Mouse (Mus musculus) cortical plate, adult 2 months (tissue): ENCODE data around the gene Alb. TPM values are rescaled to one million over a fixed set of nuclear protein-coding genes. Genes with fewer than 3 reads are reported as not detected.

ENCODE experiments used
- H3K27ac ChIP-seq: fragments of 200-500 bp; 2 replicates; pipeline ENCODE4 v1.5.1; 2012; ENCODE audit warnings: low read length, control low read depth, inconsistent platforms; ENCODE audit not compliant: insufficient read depth
- H3K4me1 ChIP-seq: fragments of 200-500 bp; 2 replicates; pipeline ENCODE4 v1.6.1; 2011; ENCODE audit warnings: low read length; ENCODE audit not compliant: control insufficient read depth, insufficient read depth
- H3K4me3 ChIP-seq: fragments of 200-500 bp; 2 replicates; pipeline ENCODE4 v1.5.1; 2011; ENCODE audit warnings: mild to moderate bottlenecking, low read length, control low read depth; ENCODE audit not compliant: insufficient read depth
- CTCF ChIP-seq: fragments of 200-500 bp; IDR thresholded peaks from 2 replicates; pipeline ENCODE4 v1.5.1; 2011; ENCODE audit warnings: mild to moderate bottlenecking, control low read depth, low read length; ENCODE audit not compliant: insufficient read depth; ENCODE audit errors: extremely low read depth
- POLR2A ChIP-seq: fragments of 200-500 bp; IDR thresholded peaks from 2 replicates; pipeline ENCODE4 v1.6.1; 2011; ENCODE audit warnings: mild to moderate bottlenecking, low read length, control low read depth; ENCODE audit not compliant: insufficient read depth; ENCODE audit errors: extremely low read depth
- polyA plus RNA-seq: library from polyadenylated mRNA; depleted of rRNA; stranded (reverse); fragments of >200 nt; gene quantifications from 2 replicates; pipeline ENCODE4 v1.2.3, GENCODE M21; 2012; rRNA removed

Alb gene
- polyA plus RNA-seq = 0.19 and 1.2 TPM in 2 replicates

DNA sequence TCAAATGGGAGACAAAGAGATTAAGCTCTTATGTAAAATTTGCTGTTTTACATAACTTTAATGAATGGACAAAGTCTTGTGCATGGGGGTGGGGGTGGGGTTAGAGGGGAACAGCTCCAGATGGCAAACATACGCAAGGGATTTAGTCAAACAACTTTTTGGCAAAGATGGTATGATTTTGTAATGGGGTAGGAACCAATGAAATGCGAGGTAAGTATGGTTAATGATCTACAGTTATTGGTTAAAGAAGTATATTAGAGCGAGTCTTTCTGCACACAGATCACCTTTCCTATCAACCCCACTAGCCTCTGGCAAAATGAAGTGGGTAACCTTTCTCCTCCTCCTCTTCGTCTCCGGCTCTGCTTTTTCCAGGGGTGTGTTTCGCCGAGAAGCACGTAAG lies at the start of gene Alb:
Gene Alb (plus strand): TSS at position 279 of the 400 bp plus-strand sequence.
- H3K4me1 ChIP-seq = no peaks in the 10 kb centered on the region
- H3K4me3 ChIP-seq = no peak within 1 kb of the TSS
- no peak within 1 kb of the TSS for H3K27ac ChIP-seq
- no peak for TF ChIP-seq POLR2A
- TF ChIP-seq CTCF = no peak

DNA sequence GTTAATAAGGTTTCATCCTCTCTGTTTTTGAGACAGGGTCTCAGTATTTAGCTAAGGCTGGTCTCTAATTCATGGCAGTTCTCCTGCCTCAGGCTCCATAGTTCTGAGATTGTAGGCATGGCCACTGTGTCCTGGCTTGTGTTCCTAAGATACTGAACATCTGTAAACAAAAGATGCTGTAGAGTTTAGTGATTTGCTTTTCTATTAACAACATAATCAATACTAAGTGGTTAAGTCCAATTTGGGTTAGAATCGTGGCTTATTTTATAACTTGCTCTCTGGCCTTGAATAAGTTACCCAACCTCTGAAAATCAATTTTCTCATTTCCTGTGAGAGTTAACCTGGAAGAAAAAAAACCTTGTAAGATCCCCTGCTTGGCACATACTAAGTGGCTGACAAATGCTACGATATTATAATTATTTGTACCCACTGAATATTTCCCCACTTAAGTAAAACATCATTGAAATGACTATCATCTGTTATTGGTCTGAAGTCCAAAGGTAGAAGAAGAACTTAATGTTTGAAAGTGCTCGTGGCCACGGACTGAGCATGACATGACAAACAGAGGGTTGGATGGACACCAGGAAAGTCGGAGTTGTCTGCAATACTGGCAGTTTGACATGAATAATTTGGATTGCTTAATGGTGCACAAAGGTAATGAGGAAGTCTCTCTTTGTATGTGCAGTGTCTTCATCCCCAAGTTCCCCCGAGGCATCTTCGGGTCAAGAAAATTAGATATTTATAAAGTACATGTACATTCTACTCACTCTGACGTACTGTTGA lies 46.4 kb upstream of the Alb start:
- Histone ChIP-seq H3K27ac (no peak overlapping the region), H3K4me1 (no peaks in the 10 kb centered on the region), H3K4me3 (no peak overlapping the region)
- TF ChIP-seq POLR2A (no peak), CTCF (no peak)

DNA sequence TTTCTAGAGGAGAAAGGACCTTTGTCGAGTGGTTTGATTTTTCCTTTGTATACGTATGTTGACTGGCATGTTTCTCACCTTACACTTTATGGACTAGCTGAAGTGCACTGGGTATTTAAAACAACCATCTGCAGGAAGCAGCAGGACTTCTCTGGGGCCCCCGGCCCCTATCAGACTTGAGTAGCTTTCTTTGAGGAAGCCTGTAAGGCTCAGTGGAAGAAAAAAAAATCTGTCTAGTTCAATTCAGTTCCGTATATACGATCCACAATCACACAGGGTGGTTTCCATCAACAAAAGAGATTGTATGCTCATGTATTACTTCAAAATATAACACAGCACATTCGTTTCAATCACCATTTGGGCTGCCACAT lies 45.8 kb upstream of the Alb start:
- no peak overlapping the region for H3K27ac ChIP-seq
- H3K4me1 ChIP-seq = no peaks in the 10 kb centered on the region
- H3K4me3 ChIP-seq = no peak overlapping the region
- no peak for TF ChIP-seq POLR2A
- TF ChIP-seq CTCF = no peak

DNA sequence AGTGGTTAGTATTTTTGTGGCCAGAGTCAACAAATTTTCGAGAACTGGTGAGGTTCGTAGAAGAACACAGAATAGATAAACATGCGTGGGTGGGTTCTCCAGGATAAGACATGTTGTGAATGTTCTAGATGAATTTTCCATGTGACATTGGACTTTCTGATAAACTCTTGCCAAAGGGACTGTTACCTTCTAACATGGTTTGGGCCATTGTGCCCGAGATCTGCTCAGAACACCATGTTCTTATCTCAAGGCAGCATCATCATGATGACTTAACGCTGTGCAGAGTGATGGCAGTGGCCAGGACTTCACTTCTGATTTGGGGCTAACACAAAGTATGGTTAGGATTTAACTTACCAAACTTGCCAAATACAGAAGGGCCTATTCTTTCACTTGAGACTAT lies 36.1 kb upstream of the Alb start:
- no peak overlapping the region for H3K27ac ChIP-seq
- TF ChIP-seq POLR2A (no peak), CTCF (no peak)
- no peaks in the 10 kb centered on the region for H3K4me1 ChIP-seq
- H3K4me3 ChIP-seq = no peak overlapping the region

DNA sequence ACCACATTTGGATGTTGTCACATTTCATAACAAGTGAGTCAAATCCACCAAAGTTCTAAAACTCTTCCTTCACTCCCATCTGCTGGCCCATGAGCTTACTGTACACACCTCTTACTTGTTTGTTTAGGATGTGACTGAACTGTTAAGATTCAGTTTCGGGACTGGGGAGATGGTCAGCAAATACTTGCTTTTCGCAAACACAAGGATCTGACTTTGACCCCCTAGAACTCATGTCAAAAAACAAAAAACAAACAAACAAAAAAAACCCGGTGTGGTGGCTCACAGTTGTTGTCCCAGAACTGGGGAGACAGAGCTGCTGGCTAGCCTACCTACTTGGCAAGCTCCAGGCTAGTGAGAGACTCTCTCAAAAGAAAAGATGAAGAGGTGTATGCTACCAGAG lies 35.5 kb upstream of the Alb start:
- TF ChIP-seq CTCF (no peak), POLR2A (no peak)
- Histone ChIP-seq H3K4me3 (no peak overlapping the region), H3K4me1 (no peaks in the 10 kb centered on the region), H3K27ac (no peak overlapping the region)

DNA sequence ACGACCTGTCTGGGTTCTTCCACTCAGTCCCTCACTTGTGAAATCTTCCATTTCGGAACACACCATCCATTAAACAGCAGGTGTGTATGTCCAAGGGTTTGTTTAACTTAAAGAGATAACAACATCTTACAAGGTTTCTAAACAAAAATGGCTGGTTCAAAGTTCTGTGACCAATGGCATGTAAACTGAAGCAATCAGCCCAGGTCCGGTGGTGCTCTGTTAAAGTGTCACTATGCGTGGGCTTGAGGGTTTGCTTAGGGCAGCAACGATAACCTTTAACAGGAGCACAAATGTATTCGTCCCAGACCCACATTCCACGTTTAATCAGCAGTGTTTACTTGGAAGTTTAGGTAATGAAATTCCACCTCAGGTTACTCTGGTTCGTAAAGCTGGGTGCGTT lies 29.6 kb upstream of the Alb start:
- Histone ChIP-seq H3K27ac (no peak overlapping the region), H3K4me1 (no peaks in the 10 kb centered on the region), H3K4me3 (no peak overlapping the region)
- TF ChIP-seq CTCF (no peak), POLR2A (no peak)

DNA sequence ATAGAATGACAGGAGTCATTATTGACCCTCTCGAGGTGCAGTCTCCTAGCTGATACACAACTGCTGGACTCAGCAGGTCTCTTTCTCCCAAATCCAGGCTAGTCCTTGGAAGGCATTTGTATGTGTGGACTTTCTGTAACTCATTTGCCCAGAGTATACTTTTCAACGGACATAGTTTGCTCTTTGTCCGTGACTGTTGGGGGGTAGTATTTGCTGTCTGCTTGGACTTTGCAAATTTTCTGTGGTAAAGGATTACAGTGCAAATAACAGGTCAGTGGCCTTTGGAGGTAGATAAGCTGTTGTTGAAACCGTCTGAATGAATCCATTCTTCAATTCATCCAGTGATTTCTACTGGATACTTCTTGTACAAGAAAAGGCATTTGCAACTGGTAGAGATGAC lies 21.5 kb upstream of the Alb start:
- H3K27ac ChIP-seq = no peak overlapping the region
- H3K4me3 ChIP-seq = no peak overlapping the region
- no peaks in the 10 kb centered on the region for H3K4me1 ChIP-seq
- no peak for TF ChIP-seq CTCF

DNA sequence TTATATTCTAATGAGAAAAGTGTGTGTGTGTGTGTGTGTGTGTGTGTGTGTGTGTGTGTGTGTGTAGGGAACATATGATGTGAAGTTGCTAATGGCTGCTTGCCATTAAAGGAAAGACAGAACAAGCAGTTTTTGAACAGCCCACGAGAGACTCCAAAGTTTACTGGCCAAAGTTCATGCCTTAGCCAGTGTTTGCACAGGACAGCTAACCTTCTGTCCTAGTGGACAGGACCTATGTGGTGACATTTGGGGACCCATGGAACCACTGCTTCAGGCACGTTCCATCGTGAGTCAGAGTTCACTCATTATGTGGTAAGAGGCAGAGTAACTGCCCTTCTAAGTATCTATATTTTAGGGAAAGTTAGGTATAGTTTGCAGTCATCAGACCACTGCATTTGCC lies 13.1 kb upstream of the Alb start:
- no peak overlapping the region for H3K4me3 ChIP-seq

DNA sequence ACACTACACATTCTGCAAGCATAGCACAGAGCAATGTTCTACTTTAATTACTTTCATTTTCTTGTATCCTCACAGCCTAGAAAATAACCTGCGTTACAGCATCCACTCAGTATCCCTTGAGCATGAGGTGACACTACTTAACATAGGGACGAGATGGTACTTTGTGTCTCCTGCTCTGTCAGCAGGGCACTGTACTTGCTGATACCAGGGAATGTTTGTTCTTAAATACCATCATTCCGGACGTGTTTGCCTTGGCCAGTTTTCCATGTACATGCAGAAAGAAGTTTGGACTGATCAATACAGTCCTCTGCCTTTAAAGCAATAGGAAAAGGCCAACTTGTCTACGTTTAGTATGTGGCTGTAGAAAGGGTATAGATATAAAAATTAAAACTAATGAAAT lies 10.7 kb upstream of the Alb start:
- Histone ChIP-seq H3K4me3 (no peak overlapping the region), H3K27ac (no peak overlapping the region), H3K4me1 (peaks cover 2% of the 10 kb centered on the region)
- TF ChIP-seq POLR2A (no peak), CTCF (no peak)

More for the DNA sequence above, 13.1 kb upstream of the Alb start:
- H3K27ac ChIP-seq = no peak overlapping the region
- TF ChIP-seq POLR2A (no peak), CTCF (no peak)
- H3K4me1 ChIP-seq = no peaks in the 10 kb centered on the region

DNA sequence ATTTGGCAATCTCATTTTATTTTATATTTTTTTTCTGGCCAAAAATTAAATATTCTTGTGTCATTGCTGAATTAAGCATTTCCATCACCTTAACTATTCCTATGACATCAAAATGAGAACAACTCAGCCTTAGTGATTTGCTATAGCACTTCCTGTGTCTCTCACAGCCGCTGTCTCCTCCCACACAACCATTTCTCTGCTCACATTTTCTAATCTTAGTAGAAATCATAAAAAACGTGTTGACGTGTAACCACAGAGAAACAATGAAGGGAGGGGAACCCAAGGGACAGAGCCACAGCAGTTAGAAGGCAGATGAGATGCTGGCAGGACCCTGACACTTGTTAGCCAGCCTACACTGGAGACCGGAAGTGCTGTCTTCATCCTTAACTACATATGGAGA lies 8.0 kb upstream of the Alb start:
- TF ChIP-seq POLR2A (no peak), CTCF (no peak)
- Histone ChIP-seq H3K27ac (no peak overlapping the region), H3K4me3 (no peak overlapping the region), H3K4me1 (peaks cover 2% of the 10 kb centered on the region)

DNA sequence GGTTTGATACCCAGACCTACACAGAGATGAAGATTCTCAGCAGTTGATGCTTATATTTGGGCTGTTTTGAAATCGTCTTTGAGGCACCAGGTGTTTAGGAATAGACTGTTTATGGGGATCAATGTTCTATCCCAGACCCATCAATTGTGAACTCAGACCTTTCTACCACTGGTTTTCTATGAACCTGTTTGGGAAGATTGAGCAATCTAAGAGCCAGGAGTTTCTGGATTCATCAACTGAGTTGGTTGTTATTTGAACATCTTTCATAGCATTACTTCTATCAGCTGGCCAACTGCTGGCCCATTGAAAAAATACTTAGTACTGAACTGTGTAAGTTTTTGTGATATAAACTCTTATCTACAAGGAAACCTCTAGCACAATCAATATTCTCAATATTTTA lies 3.5 kb upstream of the Alb start:
- Histone ChIP-seq H3K27ac (no peak overlapping the region), H3K4me3 (no peak overlapping the region), H3K4me1 (peaks cover 2% of the 10 kb centered on the region)
- no peak for TF ChIP-seq CTCF
- TF ChIP-seq POLR2A = no peak
